Mouse (Mus musculus) neural tube, embryonic 11.5 days (tissue): ENCODE data around the gene Arhgap35. TPM values are rescaled to one million over a fixed set of nuclear protein-coding genes. Genes with fewer than 3 reads are reported as not detected.
"Not testable (repeated sequence)": the region's sequence is repeated elsewhere in the genome, so short reads cannot be mapped to it uniquely, and the experiment has no call there.

Experiments
- ATAC-seq: fragments of 200-750 bp; cut with Nextera tagmentation; 2 replicates; pipeline ENCODE4 v1.8.0; 2017; ENCODE audit warnings: moderate number of reproducible peaks, mild to moderate bottlenecking, moderate TSS enrichment, moderate library complexity; ENCODE audit not compliant: insufficient read depth, low FRiP score, low TSS enrichment
- DNase-seq: peaks from one replicate; pipeline ENCODE4 v3.0.0-alpha.2; 2015; ENCODE audit warnings: low spot score
- H3K27ac ChIP-seq: fragments of 300-500 bp; sonication (generic); 2 replicates; pipeline ENCODE4 v1.5.1; 2014; ENCODE audit warnings: low read depth, mild to moderate bottlenecking, low read length
- H3K27me3 ChIP-seq: fragments of 300-500 bp; sonication (generic); 2 replicates; pipeline ENCODE4 v1.6.1; 2014; ENCODE audit warnings: mild to moderate bottlenecking, low read length, mixed read lengths; ENCODE audit not compliant: control insufficient read depth, insufficient read depth
- H3K36me3 ChIP-seq: fragments of 300-500 bp; sonication (generic); 2 replicates; pipeline ENCODE4 v1.6.1; 2014; ENCODE audit warnings: mild to moderate bottlenecking, low read length, moderate library complexity, mixed read lengths; ENCODE audit not compliant: control insufficient read depth, insufficient read depth
- H3K4me1 ChIP-seq: fragments of 300-500 bp; sonication (generic); 2 replicates; pipeline ENCODE4 v1.6.1; 2014; ENCODE audit warnings: low read length, mixed read lengths; ENCODE audit not compliant: control insufficient read depth, insufficient read depth
- H3K4me2 ChIP-seq: fragments of 300-500 bp; sonication (generic); 2 replicates; pipeline ENCODE4 v1.6.1; 2014; ENCODE audit warnings: low read depth, mild to moderate bottlenecking, moderate library complexity
- H3K4me3 ChIP-seq: fragments of 300-500 bp; sonication (generic); 2 replicates; pipeline ENCODE4 v1.5.1; 2014; ENCODE audit warnings: low read depth, low read length
- H3K9ac ChIP-seq: fragments of 300-500 bp; sonication (generic); 2 replicates; pipeline ENCODE4 v1.6.1; 2014; ENCODE audit warnings: mild to moderate bottlenecking, low read length
- H3K9me3 ChIP-seq: fragments of 300-500 bp; sonication (generic); 2 replicates; pipeline ENCODE4 v1.6.1; 2016; ENCODE audit warnings: low read length; ENCODE audit not compliant: control insufficient read depth
- WGBS: fragments of 180-500 bp; shearing (Covaris S2); extraction: QIAGEN DNeasy Blood & Tissue Kit; methylation state at CpG from one replicate; pipeline ENCODE4 v1.1.7; 2014; 5-methylcytosine and 5-hydroxymethylcytosine counted together
- polyA plus RNA-seq: library from polyadenylated mRNA; unstranded; fragments of >200 nt; fragmentation: Nextera tagmentation; extraction: Ambion mirVana; gene quantifications from 2 replicates; pipeline ENCODE4 v1.2.1, GENCODE M21; 2014

The Arhgap35 gene
- 40.8 and 41.7 TPM in 2 replicates for polyA plus RNA-seq

DNA sequence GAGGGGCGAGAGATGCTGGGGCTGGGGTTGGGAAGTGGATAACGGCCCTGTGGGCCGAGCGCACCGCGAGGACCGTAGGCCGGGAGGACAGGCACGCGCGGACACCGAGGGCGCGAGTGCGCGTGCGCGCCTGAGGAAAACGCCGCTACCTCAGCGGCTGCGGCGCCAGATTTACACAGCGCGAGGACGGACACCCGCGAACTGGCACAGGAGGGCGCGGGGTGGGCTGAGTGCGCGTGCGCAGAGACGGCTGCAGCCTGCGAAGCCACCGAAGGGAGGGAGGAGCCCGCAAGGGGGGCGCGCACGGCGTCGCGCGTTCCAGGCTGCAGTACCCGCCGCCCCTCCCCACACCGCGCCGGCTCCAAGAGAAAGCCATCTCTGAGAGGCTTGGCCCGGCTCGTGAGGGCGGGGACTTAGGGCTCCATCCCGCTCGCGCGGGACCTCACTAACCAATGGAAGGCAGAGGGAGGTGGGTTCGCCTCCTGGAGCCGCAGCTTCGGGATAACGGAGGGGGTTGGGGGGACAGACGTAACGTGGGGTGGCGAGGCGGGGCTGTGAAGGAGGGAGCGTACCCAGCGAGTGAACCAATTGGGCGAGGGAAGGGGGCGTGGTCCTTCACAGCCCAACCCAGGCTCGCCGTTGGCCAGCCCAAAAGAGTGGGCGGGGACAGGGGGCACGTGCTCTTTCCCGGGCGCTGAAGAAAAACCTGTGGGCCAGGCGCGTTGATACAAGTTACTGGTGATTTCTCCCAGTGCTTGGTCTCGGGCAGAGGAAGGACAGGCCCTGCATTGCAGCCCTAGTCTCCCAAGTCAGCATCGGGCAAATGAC is at the start of gene Arhgap35:
Arhgap35 (minus strand) TSS at position 106 of the 828 bp plus-strand sequence.
- Histone ChIP-seq H3K36me3 (no peaks in the 10 kb centered on the region), H3K27me3 (no peaks in the 10 kb centered on the region), H3K27ac (peak within 1 kb of the TSS; percentile 99), H3K4me2 (peak within 1 kb of the TSS; percentile 85), H3K9me3 (no peaks in the 10 kb centered on the region), H3K4me1 (peaks cover 18% of the 10 kb centered on the region), H3K9ac (peak within 1 kb of the TSS; percentile 96), H3K4me3 (peak within 1 kb of the TSS; percentile 83)
- ATAC-seq (peak; percentile 98), DNase-seq (peak; percentile 99)
- WGBS, result 0% methylated on average over 73 of the region's 78 CpGs

- WGBS, result 78% methylated on average over 12 of the region's 12 CpGs
- Histone ChIP-seq H3K27ac (no peak overlapping the region), H3K9me3 (no peaks in the 10 kb centered on the region), H3K4me2 (no peak overlapping the region), H3K4me3 (no peak overlapping the region), H3K9ac (no peak overlapping the region), H3K36me3 (no peaks in the 10 kb centered on the region), H3K27me3 (no peaks in the 10 kb centered on the region), H3K4me1 (no peaks in the 10 kb centered on the region)
- DNase-seq, result no peak
- ATAC-seq, result no peak
Measured at GRCm38 (mm10) chr7:16644260-16644659, 29.5 kb upstream of the Arhgap35 start.

GRCm38 (mm10) chr7:16643106-16643505 is 28.3 kb upstream of the Arhgap35 start:
- H3K36me3 ChIP-seq, H3K4me3 ChIP-seq, H3K4me2 ChIP-seq, H3K27me3 ChIP-seq, H3K9ac ChIP-seq, H3K4me1 ChIP-seq, DNase-seq, H3K27ac ChIP-seq, ATAC-seq, H3K9me3 ChIP-seq: not testable (repeated sequence)
- WGBS, result 59% methylated on average over 3 of the region's 4 CpGs

DNA sequence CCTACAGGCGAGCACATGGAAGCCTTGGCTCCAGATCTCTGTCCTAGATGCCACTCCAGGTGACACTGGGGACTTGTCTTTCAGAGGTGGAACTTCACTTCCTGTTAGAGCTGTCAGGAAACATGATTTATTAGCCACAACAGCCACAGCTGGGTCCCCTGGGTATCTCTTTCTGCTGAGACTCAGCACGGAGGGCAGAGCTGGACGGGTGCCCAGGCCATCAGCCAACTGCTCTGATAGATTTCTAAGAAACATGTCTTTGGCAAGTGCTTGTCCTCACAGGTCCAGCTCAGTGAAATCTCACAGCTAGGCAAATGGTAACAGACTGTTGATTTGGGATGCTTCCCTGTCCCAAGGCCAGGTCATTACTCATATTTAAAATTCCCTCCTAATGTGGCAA is 24.2 kb upstream of the Arhgap35 start:
- H3K4me3 ChIP-seq, result no peak overlapping the region
- no peak overlapping the region for H3K4me2 ChIP-seq
- H3K36me3 ChIP-seq, result no peaks in the 10 kb centered on the region
- H3K9ac ChIP-seq, result no peak overlapping the region
- H3K4me1 ChIP-seq, result no peaks in the 10 kb centered on the region
- H3K27me3 ChIP-seq, result no peaks in the 10 kb centered on the region
- ATAC-seq (no peak), DNase-seq (no peak)
- H3K27ac ChIP-seq, result no peak overlapping the region
- H3K9me3 ChIP-seq, result no peaks in the 10 kb centered on the region
- WGBS, result 81% methylated on average over 3 of the region's 3 CpGs

DNA sequence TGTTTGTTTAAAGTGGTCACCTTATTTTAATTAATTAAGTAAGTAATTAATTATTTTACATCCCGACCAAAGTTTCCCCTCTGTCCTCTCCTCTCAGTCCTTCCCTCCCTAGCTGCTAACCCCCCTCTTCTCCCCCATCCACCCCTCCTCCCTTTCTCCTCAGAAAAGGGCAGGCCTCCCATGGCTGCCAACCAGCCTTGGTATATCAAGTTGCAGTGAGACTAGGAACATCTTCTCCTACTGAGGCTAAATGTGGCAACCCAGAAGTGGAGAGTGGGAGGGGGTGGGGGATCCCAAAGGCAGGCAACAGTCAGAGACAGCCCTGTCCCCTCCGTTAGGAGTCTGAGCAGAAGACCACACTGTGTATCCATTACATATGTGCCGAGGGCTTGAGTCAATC is 20.3 kb upstream of the Arhgap35 start:
- Histone ChIP-seq H3K4me1 (no peaks in the 10 kb centered on the region), H3K4me3 (no peak overlapping the region), H3K9ac (no peak overlapping the region), H3K9me3 (no peaks in the 10 kb centered on the region), H3K4me2 (no peak overlapping the region), H3K27me3 (no peaks in the 10 kb centered on the region), H3K36me3 (no peaks in the 10 kb centered on the region), H3K27ac (no peak overlapping the region)
- no peak for ATAC-seq
- no peak for DNase-seq
- WGBS, result 60% methylated on average over 3 of the region's 3 CpGs

DNA sequence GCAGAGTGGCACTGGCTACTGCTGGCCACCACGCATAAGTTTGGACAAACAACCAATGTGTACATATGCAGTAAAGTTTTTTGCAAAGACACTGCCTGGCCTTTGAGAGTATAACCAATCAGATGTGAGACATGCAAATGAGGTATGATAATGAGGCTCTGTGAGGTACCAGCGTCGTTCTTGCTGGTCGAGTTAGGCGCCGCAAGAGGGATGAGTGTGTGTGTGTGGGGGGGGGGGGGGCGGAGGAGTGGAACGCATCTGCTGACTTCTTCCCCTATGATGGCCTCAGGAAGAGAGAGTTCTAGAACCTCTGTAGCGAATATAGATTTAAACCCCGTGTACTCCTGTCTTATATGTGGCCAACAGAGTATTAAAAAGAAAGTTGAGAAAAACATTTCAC is 19.1 kb upstream of the Arhgap35 start:
- 12% methylated on average over 10 of the region's 10 CpGs for WGBS
- H3K4me1 ChIP-seq, H3K9ac ChIP-seq, DNase-seq, H3K4me3 ChIP-seq, H3K9me3 ChIP-seq, H3K4me2 ChIP-seq, H3K36me3 ChIP-seq, H3K27ac ChIP-seq, H3K27me3 ChIP-seq: not testable (repeated sequence)
- peak; percentile 55; the same call in 1 of the 2 replicates for ATAC-seq

GRCm38 (mm10) chr7:16631932-16632331 is 17.1 kb upstream of the Arhgap35 start:
- Histone ChIP-seq H3K27ac (no peak overlapping the region), H3K27me3 (no peaks in the 10 kb centered on the region), H3K4me3 (no peak overlapping the region), H3K9me3 (no peaks in the 10 kb centered on the region), H3K4me1 (no peaks in the 10 kb centered on the region), H3K4me2 (no peak overlapping the region), H3K36me3 (no peaks in the 10 kb centered on the region), H3K9ac (no peak overlapping the region)
- WGBS, result 69% methylated on average over 4 of the region's 4 CpGs
- no peak for ATAC-seq
- DNase-seq, result no peak

- DNase-seq (no peak), ATAC-seq (no peak)
- H3K4me1 ChIP-seq, result no peaks in the 10 kb centered on the region
- no peaks in the 10 kb centered on the region for H3K36me3 ChIP-seq
- no peak overlapping the region for H3K27ac ChIP-seq
- H3K27me3 ChIP-seq, result no peaks in the 10 kb centered on the region
- no peak overlapping the region for H3K4me2 ChIP-seq
- H3K9ac ChIP-seq, result no peak overlapping the region
- no peaks in the 10 kb centered on the region for H3K9me3 ChIP-seq
- no peak overlapping the region for H3K4me3 ChIP-seq
- 77% methylated on average over 4 of the region's 4 CpGs for WGBS
Measured at GRCm38 (mm10) chr7:16631025-16631424, 16.2 kb upstream of the Arhgap35 start.
